Mouse (Mus musculus): ENCODE measurements at regions not wholly inside any gene's neighbourhood (a gene's known extent, or its start where the extent isn't known, plus 50 kb on each side); places are given as distances from the start of the nearest gene placed in this dataset.

- no peak for TF ChIP-seq CTCF (IDR thresholded peaks at IDR 0.05; ENCODE audit: low read depth)
- no peak for TF ChIP-seq EP300 (IDR thresholded peaks at IDR 0.05; ENCODE audit: low read depth)
These were observed 225.0 kb downstream of the Gm4791 start for GRCm38 (mm10) chr9:47223536-47223935.
